Mouse (Mus musculus) c-Kit-positive CD71-negative TER-119-negative erythroid progenitor cells, embryonic 14.5 days (primary cell): ENCODE results near the gene Pdcd1.
A peak's percentile ranks its signal among the peaks of the same experiment; 100 is the strongest.
"Not testable (repeated sequence)": the region's sequence is repeated elsewhere in the genome, so short reads cannot be mapped to it uniquely, and the experiment has no call there.

ENCODE experiments used
- DNase-seq: peaks from one replicate; pipeline ENCODE4 v3.0.0-alpha.2; 2013; ENCODE audit warnings: low read depth

The Pdcd1 gene

DNA sequence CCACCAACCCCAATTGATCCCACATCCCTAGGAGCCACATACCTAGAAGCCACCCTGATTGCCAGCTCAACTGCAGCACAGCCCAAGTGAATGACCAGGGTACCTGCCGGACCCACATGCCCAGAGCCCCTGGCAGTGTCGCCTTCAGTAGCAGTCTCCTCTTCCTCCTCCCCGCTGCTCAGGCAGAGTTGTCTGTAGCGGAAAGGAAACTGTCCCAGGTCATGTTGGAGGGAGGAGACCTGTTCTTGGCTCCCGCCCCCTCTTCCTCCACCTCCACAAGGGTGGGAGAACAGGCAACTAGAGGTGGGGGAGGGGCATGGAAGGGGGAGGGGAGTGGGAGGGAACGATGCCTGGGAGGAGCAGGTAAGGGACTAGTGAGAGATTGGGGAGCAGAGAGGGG is at the start of gene Pdcd1:
Pdcd1 (minus strand) TSS at position 181 of the 400 bp plus-strand sequence.
- no peak for DNase-seq

DNA sequence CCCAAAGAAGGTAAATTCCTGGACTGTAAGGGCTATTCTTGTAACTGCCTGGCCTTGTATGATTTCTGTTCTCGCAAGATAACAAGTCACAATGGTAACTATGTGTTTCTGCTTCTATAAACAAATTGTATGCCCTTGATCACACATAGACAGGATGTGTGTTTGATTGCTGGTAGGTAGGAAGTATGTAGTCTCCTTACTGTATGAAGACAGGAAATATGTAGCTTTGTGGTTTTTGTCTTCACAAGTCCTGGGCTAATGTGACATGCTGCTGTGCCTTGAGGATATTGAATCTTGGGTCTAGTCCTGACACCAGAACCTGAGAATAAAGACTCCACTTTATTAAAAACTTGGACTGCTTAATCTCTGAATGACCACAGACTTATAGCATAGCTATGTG is 39.4 kb upstream of the Pdcd1 start:
- no peak for DNase-seq

DNA sequence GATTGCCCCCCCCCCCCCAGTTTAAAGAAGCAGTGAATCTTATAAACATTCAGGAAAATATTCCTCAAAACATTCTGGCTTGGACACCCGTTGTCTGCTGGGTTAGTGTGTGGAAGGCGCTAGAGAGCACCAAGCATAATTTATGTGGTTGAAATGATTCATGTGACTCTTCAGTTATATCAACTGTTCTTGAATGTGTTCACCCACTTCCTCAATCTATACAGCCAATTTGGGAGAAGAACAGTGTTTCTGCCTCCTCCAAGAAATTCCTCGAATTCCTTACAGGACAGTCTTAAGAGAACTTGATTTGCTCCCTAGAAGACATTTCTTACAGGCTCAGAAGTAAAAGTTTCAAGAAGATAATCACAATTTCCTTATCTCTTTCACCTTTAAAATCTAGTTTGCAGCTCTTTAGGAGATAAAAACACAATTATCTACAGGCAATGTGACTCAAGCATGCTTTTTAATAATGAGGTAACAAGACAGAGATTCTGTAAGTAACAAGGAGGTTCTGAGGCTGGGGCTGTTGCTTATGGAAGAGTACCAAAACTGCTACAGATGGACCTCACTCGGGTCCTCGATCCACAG is 34.1 kb upstream of the Pdcd1 start:
- no peak for DNase-seq

DNA sequence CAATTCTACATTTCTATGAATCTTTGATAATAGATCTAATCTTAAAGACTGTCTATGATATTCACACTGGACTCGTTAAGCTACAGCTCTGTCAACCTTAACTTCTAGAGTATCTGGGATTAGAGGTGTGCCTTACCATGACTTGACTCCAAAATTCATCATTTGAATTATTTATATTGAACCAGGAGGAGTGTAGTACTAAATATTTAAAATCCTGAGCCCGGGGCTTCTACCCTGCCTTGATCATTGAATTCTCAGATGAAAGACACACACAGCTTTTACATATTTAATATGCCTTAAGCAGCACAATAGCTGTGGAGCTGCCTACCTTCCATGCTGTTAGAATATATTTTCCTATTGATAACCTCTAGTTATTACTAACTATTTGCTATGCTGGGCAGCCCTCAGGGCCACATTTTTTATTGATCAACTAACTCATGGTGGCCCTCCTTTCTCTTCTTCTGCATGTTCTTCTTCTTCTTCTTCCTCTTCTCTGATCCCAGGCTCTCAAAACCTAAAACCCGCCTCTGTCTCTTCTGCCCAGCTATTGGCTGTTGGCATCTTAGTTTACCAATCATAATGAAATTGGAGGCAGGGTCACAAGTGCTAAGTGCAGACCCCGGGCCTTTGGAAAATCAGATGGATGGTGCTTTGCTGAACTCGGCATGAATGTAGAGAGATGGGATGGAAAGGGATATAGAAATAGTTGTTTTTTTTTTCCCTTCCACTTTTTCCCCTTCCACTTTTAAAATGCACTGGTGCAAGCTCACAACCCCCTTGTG is 33.2 kb upstream of the Pdcd1 start:
- no peak for DNase-seq

DNA sequence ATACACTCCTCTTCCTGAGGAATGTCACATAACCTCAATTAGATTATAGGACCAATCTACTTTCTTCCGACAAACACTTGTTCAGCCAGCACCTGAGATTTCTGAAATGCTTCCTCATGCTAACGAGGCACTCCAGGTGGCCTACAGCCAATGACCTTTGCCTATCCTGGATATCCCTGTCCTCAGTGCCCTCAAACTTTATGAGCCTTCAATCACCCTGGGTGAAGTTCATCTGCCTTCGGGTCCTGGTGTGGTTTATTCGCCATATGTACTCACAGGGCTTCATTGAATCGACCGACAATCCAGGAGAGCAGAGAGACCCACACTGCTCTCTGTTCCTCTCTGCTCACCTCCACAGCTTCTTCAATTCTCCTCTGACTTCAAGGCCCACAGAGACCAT is 29.4 kb upstream of the Pdcd1 start:
- no peak for DNase-seq

DNA sequence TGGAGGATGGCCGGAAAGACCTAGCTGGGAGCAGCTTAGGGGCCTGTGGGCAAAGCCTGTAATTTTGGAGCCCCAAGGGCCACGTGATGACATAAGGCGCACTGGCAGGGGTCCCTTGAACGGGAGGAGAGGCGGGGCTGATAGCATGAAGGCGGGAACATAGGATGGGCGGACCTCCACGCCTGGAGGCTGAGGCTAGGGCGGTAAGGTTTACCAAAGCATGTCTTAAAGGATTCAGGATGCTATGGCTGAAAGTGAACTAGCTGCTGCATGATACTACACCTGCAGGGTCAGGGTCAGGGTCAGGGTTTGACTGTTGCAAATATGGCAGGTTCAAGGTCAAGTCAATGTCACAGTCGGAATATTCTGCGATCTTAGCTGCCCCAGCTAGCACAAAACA is 28.8 kb upstream of the Pdcd1 start:
- DNase-seq: no peak

DNA sequence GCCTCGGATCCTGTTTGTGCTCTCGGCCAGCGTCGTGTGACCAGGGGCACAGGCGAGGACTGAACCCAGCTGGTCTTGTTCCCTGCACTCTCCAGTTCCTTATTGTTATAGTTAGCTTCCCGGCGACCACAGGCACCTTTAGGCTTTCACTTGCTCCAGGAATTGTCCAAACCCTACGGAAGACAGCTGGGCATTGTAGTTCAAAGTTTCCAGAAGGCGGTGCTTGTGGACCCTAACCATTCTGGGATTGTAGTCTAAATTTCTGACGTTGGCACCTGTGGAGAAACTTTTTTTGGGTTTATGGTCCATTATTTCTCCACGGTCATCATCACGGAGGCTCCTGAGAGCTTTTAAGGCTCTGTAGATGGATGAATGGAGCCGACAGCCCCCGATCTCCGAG is 28.4 kb upstream of the Pdcd1 start:
- no peak for DNase-seq

DNA sequence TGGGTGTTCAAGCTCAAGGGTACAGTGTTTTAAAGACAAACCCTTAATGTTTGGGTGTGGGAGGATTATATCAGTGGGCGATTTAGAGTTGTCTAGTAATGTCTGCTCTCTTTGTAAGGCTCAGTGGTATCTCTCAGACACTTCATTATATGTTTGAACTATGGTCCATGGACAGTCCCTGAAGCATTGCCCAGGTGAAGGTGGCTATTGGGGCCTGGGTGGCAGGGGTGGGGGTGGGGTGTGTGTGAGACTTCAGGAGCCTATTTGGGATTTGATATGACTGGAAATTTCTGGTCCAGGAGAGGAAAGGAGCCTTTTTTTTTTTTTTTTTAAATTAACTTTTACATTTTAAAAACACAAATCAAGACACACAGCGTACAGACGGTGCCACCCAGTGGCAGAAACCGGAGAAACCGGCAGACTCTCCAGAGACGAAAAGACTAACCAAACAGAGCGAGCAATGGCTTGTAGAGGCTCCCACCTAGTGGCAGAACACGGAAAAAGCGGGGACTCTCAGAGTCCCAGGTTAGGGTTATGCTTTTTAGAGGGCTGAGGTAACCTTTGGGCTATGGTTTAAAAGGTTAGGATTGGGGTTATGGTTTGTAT is 26.6 kb upstream of the Pdcd1 start:
- DNase-seq: peak; percentile 83

DNA sequence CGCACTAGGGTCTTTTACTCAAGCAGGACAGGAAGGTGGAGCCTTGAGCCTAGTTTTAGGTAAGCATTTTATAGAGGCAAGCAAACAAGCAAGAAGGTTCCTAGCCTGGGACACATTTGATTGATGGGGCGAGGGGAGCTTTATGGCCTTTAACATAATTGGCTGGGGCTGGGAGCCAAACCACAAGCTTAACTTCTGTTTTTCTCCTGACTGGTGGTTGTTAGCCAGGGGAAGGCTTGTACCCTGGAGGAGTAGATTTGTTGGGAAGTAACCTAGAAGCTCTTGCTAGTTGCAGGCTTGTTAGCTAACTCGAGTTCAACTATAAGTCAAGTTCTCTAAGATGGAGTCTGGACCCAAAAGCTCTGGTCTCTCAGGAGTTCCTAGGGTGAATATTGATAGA is 26.0 kb upstream of the Pdcd1 start:
- DNase-seq: peak; percentile 47

DNA sequence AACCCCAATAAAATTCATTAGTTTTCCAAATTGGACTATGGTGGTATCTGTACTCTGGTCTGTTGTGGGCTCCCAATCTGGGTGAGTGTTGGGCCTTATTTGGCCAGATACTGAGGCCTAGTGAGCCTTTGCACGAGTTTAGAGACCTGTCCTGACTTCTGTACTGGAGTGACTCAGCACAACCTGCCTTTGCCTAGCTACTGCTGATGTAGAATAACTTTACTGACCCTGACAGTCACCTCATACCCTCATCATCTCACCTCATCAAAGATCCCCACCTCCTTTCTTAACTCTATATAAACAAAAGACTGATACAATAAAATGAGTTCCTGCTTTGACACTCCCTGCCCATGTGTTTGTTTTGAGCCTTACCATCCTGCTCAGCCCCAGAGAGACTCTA is 24.3 kb upstream of the Pdcd1 start:
- no peak for DNase-seq

DNA sequence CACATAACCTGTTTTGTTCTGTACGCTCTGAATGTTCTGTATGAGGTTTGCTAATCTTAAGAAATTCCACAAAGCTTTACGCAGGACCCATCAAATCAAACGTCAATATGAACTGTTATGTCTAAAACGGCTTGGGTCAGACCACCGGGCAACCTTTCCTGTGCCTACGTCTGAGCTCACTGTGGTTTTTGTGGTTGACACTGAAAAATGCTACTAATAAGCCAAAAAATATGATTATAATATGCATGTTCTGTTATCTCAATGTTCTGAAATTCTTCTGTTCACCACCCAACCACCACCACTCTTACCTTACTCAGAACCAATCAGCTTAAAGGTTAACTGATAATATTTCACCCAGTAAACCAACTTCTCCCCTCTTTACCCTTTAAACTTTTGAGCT is 22.4 kb upstream of the Pdcd1 start:
- DNase-seq: no peak

DNA sequence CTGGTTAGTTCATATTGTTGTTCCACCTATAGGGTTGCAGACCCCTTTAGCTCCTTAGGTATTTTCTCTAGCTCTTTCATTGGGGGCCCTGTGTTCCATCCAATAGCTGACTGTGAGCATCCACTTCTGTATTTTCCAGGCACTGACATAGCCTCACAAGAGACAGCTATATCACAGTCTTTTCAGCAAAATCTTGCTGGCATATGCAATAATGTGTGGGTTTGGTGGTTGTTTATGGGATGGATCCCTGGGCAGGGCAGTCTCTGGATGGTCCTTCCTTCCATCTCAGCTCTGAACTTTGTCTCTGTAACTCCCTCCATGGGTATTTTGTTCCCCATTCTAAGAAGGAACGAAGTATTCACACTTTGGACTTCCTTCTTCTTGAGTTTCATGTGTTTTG is 5.9 kb upstream of the Pdcd1 start:
- not testable (repeated sequence) for DNase-seq

DNA sequence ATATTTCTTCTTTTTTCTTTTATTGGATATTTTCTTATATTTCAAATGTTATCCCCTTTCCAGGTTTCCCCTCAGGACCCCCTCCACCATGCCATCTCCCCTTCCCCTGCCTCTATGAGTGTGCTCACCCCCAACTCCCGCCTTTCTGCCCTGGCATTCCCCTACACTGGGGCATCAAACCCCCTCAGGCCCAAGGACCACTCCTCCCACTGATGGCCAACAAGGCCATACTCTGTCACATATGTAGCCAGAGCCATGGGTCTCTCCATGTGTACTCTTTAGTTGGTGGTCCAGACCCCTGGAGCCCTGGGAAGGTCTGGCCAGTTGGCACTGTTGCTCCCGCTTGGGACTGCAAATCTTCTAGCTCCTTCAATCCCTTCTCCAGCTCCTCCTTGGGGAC is 5.0 kb upstream of the Pdcd1 start:
- no peak for DNase-seq

DNA sequence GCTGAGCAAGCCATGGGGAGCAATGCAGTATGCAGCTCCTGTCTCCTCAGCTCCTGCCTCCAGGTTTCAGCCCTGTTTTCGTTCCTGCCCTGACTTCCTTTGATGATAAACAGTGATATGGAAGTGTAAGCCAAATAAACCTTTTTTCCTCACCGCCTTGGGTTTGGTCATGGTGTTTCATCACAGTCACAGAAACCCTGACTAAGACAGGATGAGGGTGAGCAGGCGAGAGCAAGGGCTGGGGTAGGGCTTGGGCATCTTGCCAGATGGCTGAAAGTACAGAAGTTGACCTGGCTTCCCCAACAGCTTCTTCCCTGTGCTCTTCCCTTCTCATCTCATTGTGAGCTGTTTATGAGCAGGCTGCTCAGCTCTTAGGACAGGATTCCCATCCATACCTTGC is 3.6 kb upstream of the Pdcd1 start:
- no peak for DNase-seq

DNA sequence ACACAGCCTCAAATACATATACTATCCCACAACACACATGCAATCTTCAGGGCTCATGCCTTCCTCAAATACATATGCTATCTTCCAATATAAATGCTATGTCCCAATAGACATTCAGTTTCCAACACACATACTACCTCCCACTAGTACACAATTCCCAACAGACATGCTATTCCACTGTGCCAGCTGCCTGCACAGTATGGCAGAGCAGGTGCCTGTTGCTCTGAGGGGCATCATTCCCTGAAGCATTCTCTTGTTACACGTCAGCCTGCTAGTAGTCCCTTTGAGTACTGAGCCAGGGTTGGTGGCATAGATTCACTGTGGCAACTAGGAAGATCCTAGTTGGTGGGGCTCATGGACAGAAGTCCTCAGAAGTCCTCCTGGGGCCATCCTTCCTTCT is 2.1 kb upstream of the Pdcd1 start:
- no peak for DNase-seq

DNA sequence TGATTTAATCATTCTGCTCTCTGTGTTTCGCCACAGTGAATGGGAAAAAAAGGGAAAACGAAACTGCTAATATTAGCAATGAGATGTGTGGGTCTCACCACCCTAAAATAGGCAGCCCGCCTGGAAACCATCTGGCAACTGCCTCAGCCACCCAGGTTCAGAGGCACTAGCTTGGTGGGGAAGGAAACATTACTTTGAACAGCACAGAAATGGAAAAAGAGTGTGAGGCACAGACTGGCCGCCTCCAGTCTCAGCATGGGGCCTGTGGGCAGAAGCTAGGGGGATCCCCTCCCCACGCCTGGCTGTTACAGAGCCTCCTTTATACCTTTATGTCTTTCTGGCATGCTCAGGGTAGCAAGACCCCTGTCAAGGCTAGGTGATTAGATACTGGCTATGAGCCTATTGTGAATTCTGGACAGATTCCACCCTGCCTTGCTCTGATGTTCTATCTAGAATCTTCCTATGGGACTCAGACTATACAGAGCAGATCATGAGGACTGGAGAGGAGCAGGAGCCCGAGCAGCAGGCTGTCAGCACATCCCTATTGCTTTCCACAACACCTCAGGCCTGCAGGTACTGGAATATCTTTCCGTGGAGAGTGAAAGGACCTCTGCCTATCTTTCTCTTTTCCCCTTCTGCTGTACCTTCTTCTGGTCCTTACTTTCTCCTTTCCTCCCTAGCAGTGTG is 1.3 kb upstream of the Pdcd1 start:
- no peak for DNase-seq

DNA sequence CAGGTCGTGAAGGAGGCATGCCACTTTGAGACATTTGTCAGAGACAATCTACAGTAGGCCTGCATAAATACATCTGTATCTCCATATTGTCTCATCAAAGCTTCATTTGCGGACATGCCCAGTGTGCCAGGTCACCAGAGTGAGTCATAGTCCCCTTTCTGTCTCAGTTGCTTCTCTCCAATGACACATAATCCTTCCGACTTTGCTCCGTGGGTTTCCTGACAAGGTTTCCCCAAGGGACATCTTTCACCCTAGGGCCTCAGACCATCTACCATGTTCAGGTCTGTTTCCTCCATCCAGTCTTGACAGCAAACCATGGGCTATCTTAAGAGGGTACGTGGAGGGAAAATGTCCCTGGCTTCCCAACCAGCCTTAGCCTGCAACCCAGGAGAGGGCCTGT is 1.2 kb downstream of the Pdcd1 start:
- DNase-seq: no peak

DNA sequence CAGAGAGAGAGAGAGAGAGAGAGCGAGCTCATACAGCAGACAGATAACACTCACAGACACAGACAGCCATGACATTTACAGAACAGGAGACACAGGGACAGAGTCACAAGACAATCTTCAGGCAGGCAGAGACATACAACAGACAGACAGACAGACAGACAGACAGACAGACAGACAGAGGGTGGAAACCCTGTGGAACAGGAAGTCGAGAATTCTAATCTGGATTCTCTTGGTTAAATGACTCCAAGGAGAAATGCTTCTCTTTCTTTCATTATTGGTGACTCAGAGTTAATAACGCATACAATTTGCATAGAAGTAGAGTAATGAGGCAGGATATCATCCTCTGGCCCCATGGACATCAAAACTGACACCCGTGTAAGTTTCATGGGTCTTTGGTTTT is 5.8 kb downstream of the Pdcd1 start:
- no peak for DNase-seq

DNA sequence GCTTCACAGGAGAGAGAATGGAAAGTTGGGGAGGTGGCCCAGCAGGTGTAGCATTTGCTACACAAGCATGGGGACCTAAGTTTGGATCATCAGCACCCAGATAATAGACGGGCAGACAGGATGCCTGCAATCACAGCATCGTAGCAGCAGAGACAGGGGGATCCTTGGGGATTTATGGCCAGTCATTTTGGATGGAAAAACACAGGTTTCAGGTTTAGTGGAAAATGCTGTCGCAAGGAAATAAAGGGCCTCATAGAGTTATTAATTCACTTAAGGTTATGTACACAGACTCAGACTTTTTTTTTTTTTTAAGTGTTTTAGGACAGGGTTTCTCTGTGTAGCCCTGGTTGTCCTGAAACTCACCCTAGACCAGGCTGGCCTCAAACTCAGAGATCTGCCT is 6.8 kb downstream of the Pdcd1 start:
- no peak for DNase-seq

DNA sequence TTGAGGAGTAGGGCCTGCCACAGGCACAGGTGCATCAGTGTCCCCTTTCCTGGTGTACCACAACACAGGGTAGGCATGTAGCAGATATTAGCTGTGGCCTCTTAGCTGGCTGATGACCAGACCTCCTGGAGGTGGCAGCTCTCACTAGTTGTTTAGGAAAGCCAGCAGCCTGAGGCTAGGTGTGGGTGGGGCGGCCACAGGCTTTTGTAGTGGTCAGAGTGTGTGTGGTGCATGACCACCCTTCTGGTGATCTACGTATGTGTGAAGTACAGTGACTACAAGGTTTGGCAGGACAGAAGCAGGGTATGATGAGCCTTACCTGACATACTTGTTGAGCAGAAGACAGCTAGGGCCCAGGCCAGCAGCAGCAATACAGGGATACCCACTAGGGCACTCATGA is 12.0 kb downstream of the Pdcd1 start:
- DNase-seq: no peak

DNA sequence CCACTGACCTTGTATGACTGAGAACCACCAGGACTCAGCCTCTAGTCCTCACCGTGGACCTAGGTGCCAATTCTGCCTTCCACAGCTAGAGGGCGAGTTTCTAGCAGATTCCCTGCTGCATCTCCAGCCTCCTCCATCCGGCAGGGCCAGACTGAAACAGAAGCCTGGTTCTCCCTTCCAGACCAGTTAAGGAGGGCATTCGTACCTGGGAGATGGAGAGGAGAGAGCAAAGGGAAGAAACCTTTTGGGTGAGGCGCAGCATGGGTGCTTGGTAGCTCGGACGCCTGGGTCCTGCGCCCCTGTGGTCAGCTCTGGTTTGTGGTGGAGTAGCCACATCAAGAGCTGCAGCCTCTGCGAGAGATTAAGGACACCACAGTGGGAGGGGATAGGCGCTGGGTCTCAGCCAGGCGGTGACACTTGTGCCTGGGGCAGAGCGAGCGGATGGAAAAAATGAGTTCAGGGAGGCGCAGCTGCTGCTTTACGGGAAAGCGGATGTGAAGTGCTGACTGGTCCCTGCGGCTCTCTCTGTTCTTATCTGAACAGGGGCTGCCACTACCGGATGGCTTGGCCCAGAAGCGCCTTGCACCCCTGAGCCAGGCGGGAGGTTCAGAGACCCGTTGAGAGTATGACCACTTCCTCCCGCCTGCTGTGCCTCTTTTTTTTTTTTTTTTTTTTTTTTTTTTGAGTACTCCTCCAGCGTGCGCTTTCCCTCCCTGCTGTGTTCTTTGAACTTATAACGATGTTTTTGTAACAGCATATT is 17.2 kb downstream of the Pdcd1 start:
- DNase-seq: peak; percentile 74

DNA sequence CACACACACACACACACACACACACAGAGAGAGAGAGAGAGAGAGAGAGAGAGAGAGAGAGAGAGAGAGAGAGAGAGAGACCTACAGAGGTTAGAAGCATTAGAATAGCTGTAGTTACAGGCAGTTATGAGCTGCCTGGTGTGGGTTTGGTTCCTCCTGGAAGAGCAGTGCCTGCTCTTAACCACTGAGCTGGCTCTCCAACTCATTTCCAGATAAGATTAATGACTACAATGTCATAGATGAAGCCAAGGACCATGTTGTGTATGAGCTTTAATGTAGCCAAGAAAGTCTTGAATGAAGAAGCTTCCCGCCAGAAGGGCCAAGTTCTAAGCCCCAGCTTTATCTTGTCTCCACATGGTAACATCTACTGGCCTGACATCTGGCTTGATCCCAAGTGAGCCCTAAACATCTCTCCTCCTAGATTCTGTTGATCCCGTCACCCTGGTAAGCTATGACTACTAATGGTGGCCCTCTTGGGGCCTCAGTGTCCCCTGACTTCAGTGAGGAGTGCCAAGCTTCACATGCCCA is 19.2 kb downstream of the Pdcd1 start:
- no peak for DNase-seq
